Mouse (Mus musculus) thymus, postnatal 0 days (tissue): ENCODE measurements at regions not wholly inside any gene's neighbourhood (a gene's known extent, or its start where the extent isn't known, plus 50 kb on each side); places are given as distances from the start of the nearest gene placed in this dataset.
"Not testable (repeated sequence)": the region's sequence is repeated elsewhere in the genome, so short reads cannot be mapped to it uniquely, and the experiment has no call there.

Experiments used
- DNase-seq: peaks from one replicate; pipeline ENCODE4 v3.0.0-alpha.2; 2015; ENCODE audit warnings: low spot score

- no peak for DNase-seq
Observed at GRCm38 (mm10) chr2:100918122-100918521, 706.4 kb upstream of the Rag2 start.

GRCm38 (mm10) chr2:100919537-100920212 lies 704.8 kb upstream of the Rag2 start:
- no peak for DNase-seq

- DNase-seq = not testable (repeated sequence)
Observed at GRCm38 (mm10) chr2:100948632-100949031, 675.9 kb upstream of the Rag2 start.

GRCm38 (mm10) chr2:100959412-100959811 lies 665.1 kb upstream of the Rag2 start:
- no peak for DNase-seq

GRCm38 (mm10) chr2:100964584-100964983 lies 659.9 kb upstream of the Rag2 start:
- DNase-seq = no peak

- no peak for DNase-seq
Observed at GRCm38 (mm10) chr2:100977202-100977601, 647.3 kb upstream of the Rag2 start.

- DNase-seq = no peak
Observed at GRCm38 (mm10) chr2:100982362-100982761, 642.2 kb upstream of the Rag2 start.

- DNase-seq = no peak
Observed at GRCm38 (mm10) chr2:101015353-101015752, 609.2 kb upstream of the Rag2 start.

GRCm38 (mm10) chr2:101019384-101019783 lies 605.1 kb upstream of the Rag2 start:
- DNase-seq = no peak

- DNase-seq = no peak
Observed at GRCm38 (mm10) chr2:101021515-101021914, 603.0 kb upstream of the Rag2 start.

- DNase-seq = no peak
Observed at GRCm38 (mm10) chr2:101043050-101043449, 581.5 kb upstream of the Rag2 start.

- DNase-seq = no peak
Observed at GRCm38 (mm10) chr2:101062939-101063338, 561.6 kb upstream of the Rag2 start.

GRCm38 (mm10) chr2:101074990-101075389 lies 549.5 kb upstream of the Rag2 start:
- DNase-seq = no peak

- DNase-seq = no peak
Observed at GRCm38 (mm10) chr2:101080231-101080630, 544.3 kb upstream of the Rag2 start.

GRCm38 (mm10) chr2:101083813-101084212 lies 540.7 kb upstream of the Rag2 start:
- no peak for DNase-seq

- no peak for DNase-seq
Observed at GRCm38 (mm10) chr2:101084648-101085047, 539.9 kb upstream of the Rag2 start.

GRCm38 (mm10) chr2:101107183-101107872 lies 517.2 kb upstream of the Rag2 start:
- DNase-seq = no peak

- DNase-seq = no peak
Observed at GRCm38 (mm10) chr2:101136867-101137266, 487.7 kb upstream of the Rag2 start.

GRCm38 (mm10) chr2:101139931-101140330 lies 484.6 kb upstream of the Rag2 start:
- no peak for DNase-seq

GRCm38 (mm10) chr2:101156755-101157271 lies 467.7 kb upstream of the Rag2 start:
- no peak for DNase-seq

GRCm38 (mm10) chr2:101159276-101159675 lies 465.2 kb upstream of the Rag2 start:
- DNase-seq = peak; percentile 23

GRCm38 (mm10) chr2:101165942-101166341 lies 458.6 kb upstream of the Rag2 start:
- no peak for DNase-seq

GRCm38 (mm10) chr2:101172806-101173205 lies 451.7 kb upstream of the Rag2 start:
- no peak for DNase-seq
